Mouse (Mus musculus): ENCODE data around the gene Ipo4.

Ipo4 gene

DNA sequence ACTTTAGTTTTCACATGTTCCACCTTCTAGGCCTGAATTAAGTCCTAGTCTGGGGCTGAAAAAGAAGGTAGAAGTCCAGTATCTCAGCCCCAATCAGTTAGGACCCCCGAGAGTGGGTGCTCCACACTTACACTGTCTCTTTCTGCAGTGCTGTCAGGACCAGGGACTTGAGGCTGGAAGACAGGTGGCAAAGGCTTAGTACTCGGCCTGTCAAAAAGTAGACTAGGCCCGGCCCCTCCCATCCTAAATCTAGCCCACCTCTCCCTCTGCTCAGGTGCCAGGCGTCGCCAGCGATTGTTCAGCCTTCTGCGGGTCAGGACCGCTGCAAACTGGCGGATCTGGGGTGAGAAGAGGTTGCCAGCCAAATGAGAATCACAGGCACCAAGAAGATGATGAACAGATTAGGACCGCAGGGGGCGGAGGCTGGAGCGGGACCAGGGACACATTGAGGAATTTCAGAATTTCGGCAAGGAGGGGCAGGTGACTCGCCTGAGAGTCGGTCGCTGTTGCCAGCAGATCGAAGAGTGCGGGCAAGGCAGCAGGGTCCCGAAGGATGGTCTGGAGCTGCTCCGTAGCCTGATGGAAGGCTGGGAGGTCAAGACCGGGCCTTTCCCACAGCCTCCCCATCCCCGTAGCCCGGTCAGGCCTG is 759 bp downstream of the Ipo4 start:
- DNase-seq (ENCODE audit: low spot score in 2 of 2) = no peak

DNA sequence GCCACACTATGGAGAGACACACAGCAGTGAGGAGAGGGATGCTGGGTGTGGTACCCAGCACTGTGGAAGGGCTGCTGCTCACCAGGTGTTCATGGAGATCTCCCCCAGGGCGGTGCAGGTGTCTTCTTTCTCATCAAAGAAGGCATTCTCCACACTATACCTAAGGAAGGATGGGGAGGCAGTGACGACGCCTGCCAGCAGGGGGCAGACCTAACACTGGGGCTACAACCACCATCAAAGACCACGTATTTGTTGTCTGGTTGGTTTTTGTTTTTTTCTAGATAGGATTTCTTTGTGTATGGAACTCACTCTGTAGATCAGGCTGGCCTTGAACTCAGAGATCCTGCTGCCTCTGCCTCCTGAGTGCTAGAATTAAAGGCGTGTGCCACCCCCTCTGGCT is 6.4 kb downstream of the Ipo4 start:
- DNase-seq (ENCODE audit: low spot score in 2 of 2) = peak in 1 of 2 experiments; percentile 53

DNA sequence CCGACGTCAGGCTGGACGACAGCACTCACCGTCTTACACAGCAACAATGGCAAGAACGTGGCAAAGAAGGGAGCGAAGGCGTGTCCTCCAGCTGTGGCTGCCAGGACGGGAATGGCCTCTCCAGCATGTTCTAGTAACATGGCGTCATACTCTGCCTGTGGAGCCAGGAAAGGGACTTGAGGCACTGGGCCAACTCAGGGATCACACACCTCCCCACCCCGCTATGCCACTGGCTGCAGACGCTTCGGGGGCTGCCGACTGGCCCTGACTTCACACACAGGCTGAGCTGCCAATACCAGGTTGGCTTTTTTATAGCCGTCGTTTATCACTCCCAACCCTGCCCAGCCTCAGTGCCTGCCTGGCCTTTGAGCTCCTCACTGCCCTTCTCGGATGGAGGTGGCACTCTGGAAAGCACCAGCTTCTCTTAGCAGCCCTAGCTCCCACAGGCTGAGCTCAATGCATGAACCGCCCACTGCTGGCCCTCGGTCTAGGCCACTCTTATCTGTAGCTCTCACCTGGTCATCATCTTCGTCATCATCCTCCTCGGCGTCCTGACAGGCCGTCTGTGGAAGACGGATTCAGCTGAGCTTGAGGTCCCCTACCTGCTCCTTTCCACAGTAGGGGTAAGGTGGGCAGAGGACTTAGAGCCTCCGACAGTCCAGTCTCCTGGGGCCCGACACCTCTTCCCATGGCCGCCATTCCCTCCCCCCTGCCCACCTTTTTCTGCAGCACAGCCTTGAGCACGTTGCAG is 7.5 kb downstream of the Ipo4 start:
- no peak for DNase-seq (ENCODE audit: low spot score in 2 of 2)

DNA sequence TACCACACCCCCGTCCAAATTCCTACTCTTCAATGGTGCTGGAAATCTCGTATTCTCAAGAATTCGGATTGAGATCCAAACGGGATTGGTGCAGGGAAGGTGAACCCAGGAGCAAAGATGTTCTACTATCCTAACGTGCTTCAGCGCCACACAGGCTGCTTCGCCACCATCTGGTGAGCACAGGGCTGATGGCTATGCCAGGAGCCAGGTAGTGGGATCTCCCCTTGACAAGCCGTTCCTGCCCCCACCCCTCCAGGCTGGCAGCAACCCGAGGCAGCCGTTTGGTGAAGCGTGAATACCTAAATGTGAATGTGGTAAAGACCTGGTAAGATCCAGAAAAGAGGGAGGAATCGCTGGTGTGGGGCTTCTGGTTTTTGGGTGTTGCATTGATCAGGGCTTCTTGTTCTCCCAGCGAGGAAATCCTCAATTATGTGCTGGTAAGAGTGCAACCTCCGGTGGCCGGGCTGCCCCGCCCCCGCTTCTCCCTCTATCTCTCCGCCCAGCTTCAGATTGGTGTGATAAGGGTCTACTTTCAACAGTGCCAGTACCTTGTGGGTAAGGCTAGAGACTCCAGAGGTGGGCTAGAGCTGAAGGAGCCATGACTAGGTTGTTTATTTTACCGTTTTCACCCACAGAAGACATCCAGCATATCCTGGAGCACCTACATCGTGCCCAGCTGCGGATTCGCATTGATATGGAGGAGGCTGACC is 17.1 kb downstream of the Ipo4 start:
- no peak for DNase-seq (ENCODE audit: low spot score in 2 of 2)

DNA sequence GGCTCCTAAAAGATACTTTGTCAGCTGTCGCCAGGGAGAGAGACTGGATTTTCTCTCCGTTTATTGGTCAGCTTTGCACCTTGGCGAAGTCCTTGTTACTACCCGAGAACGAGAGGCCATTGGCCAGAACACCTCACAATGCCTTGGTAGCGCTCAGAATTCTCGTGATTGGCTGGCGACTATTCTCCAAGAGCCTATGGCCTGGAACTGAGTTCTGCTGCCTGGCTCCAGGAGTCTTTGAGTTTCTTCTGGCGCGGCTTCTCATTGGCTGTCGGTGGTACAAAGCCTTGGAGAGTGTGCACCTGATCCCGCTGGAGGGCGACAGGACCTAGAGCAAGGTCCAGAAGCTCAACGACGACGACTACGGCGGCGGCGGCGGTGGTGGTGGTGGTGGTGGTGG is 17.9 kb downstream of the Ipo4 start, which contains the start of gene Rec8:
Rec8 (plus strand) TSS at position 216 of the 400 bp plus-strand sequence.
- no peak for DNase-seq (ENCODE audit: low spot score in 2 of 2)

DNA sequence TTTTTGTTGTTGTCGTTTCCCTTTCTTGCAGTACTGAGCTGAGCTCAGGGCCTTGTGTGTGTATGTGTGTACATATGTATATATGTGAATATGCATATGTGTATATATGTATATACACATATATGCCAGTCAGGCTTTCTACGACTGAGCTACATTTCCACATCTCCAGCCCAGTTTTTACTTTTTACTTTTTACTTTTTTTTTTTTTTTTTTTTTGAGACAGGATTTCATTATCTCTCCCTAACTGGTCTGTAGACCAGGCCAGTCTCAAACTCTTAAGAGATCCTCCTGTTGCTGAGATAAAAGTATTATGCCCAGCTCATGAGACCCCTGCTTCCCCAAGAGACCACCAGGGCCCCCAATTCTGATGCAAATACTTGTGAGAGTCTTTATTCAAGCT is 18.9 kb downstream of the Ipo4 start:
- DNase-seq (ENCODE audit: low spot score in 2 of 2) = no peak

DNA sequence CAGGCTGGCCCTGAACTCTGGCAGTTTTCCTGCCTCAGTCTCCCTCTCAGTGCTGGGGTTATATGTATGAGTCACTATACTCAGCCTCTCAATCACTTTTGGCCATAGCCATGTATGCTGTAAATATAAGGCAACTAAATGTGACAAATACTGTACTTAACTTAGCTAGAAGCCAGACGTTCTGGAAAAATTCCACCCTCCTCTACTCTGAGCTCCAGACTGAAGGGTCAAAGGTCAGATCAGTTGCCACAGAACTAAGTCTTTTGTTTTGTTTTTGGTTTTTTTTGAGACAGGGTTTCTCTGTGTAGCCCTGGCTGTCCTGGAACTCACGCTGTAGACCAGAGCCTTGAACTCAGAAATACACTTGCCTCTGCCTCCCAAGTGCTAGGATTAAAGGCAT is 19.9 kb downstream of the Ipo4 start:
- no peak for DNase-seq (ENCODE audit: low spot score in 2 of 2)

DNA sequence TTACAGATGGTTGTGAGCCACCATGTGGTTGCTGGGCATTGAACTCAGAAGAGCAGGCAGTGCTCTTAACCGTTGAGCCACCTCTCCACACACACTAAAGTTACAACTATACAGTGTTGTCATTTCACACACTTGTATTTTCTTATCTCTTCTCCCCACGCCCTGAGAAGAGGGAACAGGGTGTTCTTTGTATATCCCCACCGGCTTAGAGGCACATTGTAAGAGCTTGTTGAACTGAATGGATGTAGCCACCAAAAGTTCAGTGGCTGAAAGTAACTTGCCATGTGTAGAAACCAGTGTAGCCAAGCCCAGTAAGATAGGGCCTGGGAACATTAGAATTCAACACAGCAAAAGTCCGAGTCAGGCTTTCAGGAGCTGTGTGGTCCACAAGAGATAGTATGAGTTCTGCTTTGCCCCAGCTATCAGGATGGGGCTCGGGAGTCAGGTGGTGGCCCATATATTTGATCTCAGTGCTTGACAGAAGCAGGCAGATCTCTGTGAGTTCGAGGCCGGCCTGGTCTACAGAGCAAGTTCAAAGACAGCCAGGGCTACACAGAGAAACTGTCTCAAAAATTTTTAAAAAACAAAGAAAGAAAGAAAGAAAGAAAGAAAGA is 21.1 kb downstream of the Ipo4 start:
- no peak for DNase-seq (ENCODE audit: low spot score in 2 of 2)

DNA sequence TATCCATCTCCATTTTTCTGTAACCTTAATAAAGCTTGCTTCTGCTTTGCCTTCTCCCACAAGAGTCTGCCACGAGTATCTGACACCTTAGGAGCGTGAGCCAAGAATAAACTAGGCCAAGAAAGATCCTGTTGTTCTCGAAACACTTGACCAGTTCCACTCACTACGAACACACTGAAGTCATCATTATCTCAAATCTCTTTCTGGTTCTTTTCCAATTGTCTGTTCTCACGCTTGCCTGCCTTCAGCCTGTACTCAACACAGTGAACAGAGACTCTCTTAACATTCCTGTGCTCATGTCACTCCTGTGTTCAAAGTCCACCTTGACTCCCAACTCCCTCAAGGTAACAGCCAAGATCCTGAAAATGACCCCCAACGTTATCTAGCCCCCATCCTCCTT is 22.4 kb downstream of the Ipo4 start:
- no peak for DNase-seq (ENCODE audit: low spot score in 2 of 2)

DNA sequence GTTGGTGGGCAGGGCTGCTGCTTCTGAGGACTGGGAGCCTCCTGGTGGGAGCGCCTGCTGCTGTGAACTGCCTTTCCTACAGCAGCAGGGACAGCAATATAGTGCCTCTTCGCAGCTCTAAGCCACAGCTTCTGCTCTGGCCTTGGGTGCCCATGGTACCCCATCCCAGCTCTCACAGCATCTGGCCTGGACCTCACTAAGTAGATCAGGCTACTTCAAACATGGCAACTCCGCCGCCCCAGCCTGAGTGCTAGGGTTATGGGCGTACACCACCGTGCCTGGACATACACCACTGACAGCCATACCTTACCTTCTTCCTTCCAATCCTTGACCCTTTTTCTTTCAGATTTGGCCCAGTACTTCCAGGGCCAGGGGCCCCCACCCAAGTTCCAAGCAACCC is 27.4 kb downstream of the Ipo4 start:
- DNase-seq (ENCODE audit: low spot score in 2 of 2) = no peak

DNA sequence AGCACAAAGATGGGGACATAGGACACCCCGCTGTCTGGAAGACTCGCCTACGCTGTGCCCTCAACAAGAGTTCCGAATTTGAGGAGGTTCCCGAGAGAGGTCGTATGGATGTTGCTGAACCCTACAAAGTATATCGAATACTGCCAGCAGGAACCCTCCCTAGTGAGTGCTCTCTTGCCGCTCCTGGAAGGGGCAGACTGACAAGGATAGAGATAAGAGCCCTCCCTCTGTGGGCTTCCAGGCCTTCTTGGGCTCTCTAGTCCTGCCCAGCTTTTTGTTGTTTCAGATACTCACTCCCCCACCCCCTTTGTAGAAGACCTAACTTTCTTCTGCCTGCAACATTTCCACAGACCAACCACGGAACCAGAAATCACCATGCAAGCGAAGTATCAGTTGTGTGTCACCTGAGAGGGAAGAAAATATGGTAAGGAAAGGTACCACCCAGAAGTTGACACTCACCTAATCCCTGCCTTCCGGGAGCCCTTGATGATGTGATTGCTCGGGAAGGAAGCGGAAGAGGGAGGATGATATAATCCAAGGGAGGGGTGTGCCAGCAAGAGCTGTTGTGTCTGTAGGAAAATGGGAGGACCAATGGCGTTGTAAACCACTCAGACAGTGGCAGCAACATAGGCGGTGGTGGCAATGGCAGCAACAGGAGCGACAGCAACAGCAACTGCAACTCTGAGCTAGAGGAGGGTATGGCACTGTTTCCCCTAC is 29.9 kb downstream of the Ipo4 start:
- DNase-seq (ENCODE audit: low spot score in 2 of 2) = no peak

DNA sequence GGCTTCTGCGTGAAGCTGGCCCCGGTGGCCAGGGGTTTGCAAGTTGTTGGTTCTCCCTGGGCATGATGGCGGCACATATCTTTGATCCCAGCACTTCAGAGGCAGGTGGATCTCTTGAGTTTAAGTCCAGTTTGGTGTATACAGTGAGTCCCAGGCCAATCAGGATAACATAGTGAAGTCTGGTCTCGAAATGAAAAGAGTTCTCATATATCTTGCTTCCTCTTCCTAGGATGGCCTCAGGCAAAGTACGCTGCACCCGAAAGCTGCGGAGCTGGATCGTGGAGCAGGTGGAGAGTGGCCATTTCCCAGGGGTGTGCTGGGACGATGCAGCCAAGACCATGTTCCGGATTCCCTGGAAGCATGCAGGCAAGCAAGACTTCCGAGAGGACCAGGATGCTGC is 30.9 kb downstream of the Ipo4 start:
- no peak for DNase-seq (ENCODE audit: low spot score in 2 of 2)

DNA sequence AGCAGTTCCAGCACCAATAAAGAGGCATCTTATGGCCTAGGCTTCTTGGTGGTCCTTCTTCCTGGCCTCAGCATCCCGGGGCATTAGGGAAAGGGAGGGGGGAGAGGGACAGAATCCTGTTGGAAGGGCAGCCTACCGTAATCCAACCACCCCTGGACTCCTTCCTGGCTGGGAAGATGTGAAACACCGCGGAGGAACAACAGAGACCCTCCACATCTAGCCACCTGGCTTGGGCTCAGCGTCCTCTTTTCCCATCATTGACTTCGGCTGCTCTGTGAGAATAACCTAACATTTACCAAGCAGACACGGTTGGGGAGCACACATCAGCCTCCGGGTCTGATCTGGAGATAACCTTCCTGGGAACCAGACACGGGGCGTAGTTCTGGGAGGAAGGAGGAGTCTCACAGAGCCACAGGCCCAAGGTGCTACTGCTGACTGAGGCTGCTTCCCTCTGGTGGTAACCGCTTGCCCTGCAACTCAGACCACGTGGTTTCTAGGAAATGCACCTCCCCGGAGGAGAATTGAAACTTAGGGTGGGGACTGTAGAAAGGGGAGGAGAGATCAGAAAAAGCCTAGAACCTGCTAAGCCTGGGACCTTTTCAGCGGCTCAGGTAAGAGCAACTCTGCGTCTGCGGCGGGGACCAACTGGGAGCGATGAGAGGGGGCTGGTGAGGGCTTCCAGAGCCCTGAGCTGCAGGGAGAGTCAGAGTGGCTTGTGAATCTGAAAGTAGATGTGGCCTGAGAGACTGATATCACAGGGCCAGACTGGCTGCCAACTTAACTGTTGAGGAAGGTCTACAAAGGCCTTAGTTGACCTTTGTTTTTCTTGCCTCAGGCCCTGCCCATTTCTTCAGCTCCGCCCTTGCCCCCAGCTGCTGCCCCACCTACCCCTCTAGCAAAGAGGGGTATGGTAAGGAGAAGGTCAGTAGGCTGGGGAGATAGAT is 31.9 kb downstream of the Ipo4 start:
- peak; percentile 78 to 94 for DNase-seq (ENCODE audit: low spot score in 2 of 2)

DNA sequence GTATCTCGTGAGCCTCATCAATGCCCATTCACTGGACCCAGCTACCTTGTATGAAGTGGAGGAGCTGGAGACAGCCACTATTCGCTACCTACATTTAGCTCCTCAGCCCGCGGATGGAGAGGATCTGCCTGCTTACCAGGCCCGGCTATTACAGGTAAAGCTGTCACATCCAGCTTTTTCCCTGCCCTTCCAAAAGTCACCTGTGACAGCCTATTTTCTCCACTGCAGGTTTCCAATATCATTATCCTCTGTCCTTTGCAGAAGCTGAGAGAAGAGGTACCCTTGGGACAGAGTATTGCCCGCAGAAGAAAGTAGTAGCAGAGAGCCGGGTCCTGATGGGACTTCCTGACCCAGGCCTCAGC is 32.5 kb downstream of the Ipo4 start, which contains the start of gene Irf9:
Irf9 (plus strand) TSS at position 301 of the 362 bp plus-strand sequence.
- DNase-seq (ENCODE audit: low spot score in 2 of 2) = no peak

DNA sequence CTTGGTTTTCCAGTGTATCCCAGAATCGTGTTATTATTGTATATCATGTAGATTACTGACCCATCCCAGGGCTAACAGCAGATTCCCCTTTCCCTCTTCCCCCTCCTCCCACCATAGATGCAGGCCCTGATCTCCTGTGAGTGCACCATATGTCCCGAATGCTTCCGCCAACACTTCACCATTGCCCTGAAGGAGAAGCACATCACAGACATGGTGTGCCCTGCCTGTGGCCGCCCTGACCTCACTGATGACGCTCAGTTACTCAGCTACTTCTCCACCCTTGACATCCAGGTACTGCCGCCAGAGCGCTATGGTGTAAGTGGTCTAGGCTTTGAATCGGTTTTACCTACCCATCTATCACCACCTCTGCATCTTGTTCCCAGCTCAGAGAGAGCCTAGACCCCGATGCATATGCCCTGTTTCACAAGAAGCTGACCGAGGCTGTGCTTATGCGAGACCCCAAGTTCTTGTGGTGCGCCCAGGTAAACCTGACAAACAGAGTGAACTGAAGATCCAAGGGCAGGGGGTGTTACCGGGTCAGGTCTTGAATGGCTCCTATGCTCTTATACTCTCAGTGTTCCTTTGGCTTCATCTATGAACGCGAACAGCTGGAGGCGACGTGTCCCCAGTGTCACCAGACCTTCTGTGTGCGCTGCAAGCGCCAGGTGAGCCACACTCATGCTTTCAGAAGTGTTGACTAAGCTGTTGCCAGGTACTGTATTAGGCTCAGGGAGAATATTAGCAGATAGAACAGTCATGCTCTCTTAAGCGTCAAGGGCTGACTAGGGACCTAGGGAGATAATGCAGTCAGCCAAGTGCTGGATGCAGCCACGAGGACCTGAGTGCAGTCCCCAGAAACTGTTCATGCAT is 37.0 kb downstream of the Ipo4 start:
- no peak for DNase-seq (ENCODE audit: low spot score in 2 of 2)

DNA sequence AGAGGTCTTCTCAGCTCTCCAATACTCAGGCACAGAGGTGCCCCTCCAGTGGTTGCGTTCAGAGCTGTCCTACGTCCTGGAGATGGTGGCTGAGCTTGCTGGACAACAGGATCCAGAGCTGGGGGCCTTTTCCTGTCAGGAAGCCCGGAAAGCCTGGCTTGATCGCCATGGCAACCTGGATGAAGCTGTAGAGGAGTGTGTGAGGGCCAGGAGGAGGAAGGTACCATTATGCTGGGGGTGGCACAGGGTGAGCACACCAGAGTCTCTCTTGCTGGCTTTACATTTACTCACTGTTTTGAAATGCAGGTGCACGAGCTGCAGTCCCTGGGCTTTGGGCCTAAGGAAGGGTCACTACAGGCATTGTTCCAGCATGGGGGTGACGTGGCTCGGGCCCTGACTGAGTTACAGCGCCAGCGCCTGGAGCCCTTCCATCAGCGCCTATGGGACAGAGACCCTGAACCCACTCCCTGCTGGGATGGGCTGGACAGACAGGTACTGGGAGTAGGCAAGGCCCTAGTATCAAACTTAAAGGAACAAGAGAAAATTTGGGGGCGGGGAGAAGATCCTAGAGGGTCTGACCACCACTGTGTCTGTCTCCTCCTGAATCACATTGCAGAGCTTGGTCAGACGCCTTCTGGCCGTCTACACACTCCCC is 39.6 kb downstream of the Ipo4 start:
- DNase-seq (ENCODE audit: low spot score in 2 of 2) = no peak

DNA sequence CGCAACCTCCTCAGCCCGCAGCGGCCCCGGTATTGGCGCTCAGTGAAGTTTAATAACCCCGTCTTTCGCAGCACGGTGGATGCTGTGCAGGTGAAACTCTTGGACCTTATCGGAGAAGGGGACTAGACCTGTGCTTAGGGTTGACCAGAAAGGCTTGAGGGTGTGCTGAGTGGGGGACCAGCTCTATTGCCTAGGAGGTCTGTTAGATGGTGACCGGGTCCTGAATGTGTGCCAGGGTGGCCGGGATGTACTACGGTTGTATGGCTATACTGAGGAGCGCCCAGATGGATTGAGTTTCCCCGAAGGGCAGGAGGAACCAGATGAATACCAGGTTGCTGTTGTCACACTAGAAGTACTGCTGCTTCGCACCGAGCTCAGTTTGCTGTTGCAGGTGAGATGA is 43.5 kb downstream of the Ipo4 start:
- no peak for DNase-seq (ENCODE audit: low spot score in 2 of 2)

DNA sequence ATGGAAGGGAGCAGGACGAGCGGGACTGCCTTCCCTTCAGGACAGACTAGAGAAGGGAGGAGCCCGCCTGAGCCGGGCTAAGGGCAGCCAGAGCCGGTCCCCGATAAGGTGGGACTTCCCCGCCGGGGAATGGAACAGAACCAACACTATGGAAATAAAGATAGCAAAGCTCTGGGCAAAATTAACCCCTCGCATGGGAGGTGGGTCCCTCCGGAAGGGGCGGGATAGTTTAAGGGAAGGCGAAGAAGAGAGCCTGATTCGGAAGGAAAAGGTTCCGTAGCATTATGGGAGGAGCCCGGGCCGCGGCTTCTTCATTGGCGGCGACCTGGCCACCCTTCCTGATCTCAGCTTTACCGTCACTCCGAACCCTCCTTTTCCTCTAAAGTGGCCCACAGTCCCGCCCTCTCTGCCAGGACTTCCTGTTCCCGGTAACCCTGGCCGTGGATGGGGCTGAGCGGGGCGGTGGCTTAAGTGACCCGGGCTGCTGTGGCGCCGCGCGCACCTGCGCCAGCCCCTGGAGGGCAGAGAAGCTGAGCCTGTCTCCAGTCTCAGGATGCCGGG is 44.3 kb downstream of the Ipo4 start, which contains the start of gene Rnf31:
Rnf31 (plus strand) TSS at position 378 of the 561 bp plus-strand sequence.
- DNase-seq (ENCODE audit: low spot score in 2 of 2) = peak; percentile 88 to 95
